Mouse (Mus musculus) layer of hippocampus, adult 6 months (tissue): ENCODE measurements around the gene Cplx2. TPM values are rescaled to one million over a fixed set of nuclear protein-coding genes. Genes with fewer than 3 reads are reported as not detected.

ENCODE experiments used
- long read RNA-seq, 2 experiments: library from polyadenylated mRNA; unstranded; transcript quantifications; one replicate each; pipeline ENCODE4 v2.0.0; 2019 to 2020
- polyA plus RNA-seq: library from polyadenylated mRNA; unstranded; fragments of <200 nt; fragmentation: Nextera tagmentation; gene quantifications from 2 replicates; pipeline ENCODE4 v1.2.3, GENCODE M21; 2021

The Cplx2 gene
- 190 and 234 TPM in 2 replicates for polyA plus RNA-seq
- long read RNA-seq, experiment 1, full-length matches to known transcripts: 57 of 750 reads
- long read RNA-seq, experiment 1, partial matches to known transcripts: 17 of 750 reads
- long read RNA-seq, experiment 1, other reads (novel, unspliced or antisense): 676 of 750 reads
- long read RNA-seq, experiment 2, full-length matches to known transcripts: 17 of 341 reads
- long read RNA-seq, experiment 2, partial matches to known transcripts: 2 of 341 reads
- long read RNA-seq, experiment 2, other reads (novel, unspliced or antisense): 322 of 341 reads

DNA sequence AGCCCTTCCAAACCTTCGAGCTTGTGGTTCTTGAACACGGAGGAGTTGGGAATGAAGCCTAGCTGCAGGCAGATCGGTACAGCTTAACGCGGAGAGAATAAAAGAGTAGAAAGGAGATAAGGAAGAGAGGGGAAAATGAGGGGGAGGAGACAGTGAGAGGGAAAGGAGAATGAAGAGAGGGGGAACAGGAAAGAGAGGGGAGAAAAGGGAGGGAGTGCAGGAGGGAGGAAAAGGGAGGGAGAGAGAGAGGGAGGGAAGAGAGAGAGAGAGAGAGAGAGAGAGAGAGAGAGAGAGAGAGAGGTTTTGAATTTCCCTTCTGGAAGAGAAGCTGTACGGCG lies at the start of gene Cplx2:
TSS of gene Cplx2 (plus strand) at position 301 of the 338 bp plus-strand sequence.

Other genes starting within 250 kb of the Cplx2 start
- gene Hrh2, start 179.2 kb upstream of the Cplx2 start, polyA plus RNA-seq: 1.0 and 1.2 TPM in 2 replicates
- gene Thoc3, start 97.5 kb downstream of the Cplx2 start, polyA plus RNA-seq: 57.5 and 58.2 TPM in 2 replicates
- gene Simc1, start 132.4 kb downstream of the Cplx2 start, polyA plus RNA-seq: 5.1 and 5.4 TPM in 2 replicates
- 191 and 227 TPM in 2 replicates for gene 4833439L19Rik, start 194.1 kb downstream of the Cplx2 start, polyA plus RNA-seq
- 44.6 and 50.0 TPM in 2 replicates for gene Arl10, start 203.7 kb downstream of the Cplx2 start, polyA plus RNA-seq
- 28.3 and 31.3 TPM in 2 replicates for gene Nop16, start 218.7 kb downstream of the Cplx2 start, polyA plus RNA-seq
- 514 and 522 TPM in 2 replicates for gene Higd2a, start 218.9 kb downstream of the Cplx2 start, polyA plus RNA-seq
- 270 and 276 TPM in 2 replicates for gene Cltb, start 240.0 kb downstream of the Cplx2 start, polyA plus RNA-seq